Mouse (Mus musculus) forebrain, embryonic 16.5 days (tissue): ENCODE measurements at regions not wholly inside any gene's neighbourhood (a gene's known extent, or its start where the extent isn't known, plus 50 kb on each side); places are given as distances from the start of the nearest gene placed in this dataset.

Source experiments
- ATAC-seq: fragments of 200-750 bp; cut with Nextera tagmentation; 2 replicates; pipeline ENCODE4 v1.8.0; 2017; ENCODE audit warnings: mild to moderate bottlenecking, moderate library complexity
- H3K27ac ChIP-seq: fragments of 300-500 bp; sonication (generic); 2 replicates; pipeline ENCODE4 v1.5.1; 2014; ENCODE audit warnings: low read length, control low read depth
- H3K27me3 ChIP-seq: fragments of 300-500 bp; sonication (generic); replicated peaks from 2 replicates; pipeline ENCODE4 v1.6.1; 2014; ENCODE audit warnings: low read length; ENCODE audit not compliant: control insufficient read depth, insufficient read depth
- H3K36me3 ChIP-seq: fragments of 300-500 bp; sonication (generic); 2 replicates; pipeline ENCODE4 v1.6.1; 2014; ENCODE audit not compliant: control insufficient read depth, insufficient read depth
- H3K4me1 ChIP-seq: fragments of 300-500 bp; sonication (generic); replicated peaks from 2 replicates; pipeline ENCODE4 v1.6.1; 2014; ENCODE audit warnings: low read length; ENCODE audit not compliant: control insufficient read depth, insufficient read depth
- H3K4me2 ChIP-seq: fragments of 300-500 bp; sonication (generic); 2 replicates; pipeline ENCODE4 v1.6.1; 2014; ENCODE audit warnings: mild to moderate bottlenecking, low read length, control low read depth
- H3K4me3 ChIP-seq: fragments of 300-500 bp; sonication (generic); replicated peaks from 2 replicates; pipeline ENCODE4 v1.5.1; 2014; ENCODE audit warnings: mild to moderate bottlenecking, low read length, control low read depth
- H3K9ac ChIP-seq: fragments of 300-500 bp; sonication (generic); replicated peaks from 2 replicates; pipeline ENCODE4 v1.6.1; 2014; ENCODE audit warnings: low read depth, low read length, control low read depth
- H3K9me3 ChIP-seq: fragments of 300-500 bp; sonication (generic); 2 replicates; pipeline ENCODE4 v1.6.1; 2016; ENCODE audit warnings: low read length; ENCODE audit not compliant: control insufficient read depth
- WGBS: fragments of 180-500 bp; shearing (Covaris S2); extraction: QIAGEN DNeasy Blood & Tissue Kit; methylation state at CpG from one replicate; pipeline ENCODE4 v1.1.7; 2014; 5-methylcytosine and 5-hydroxymethylcytosine counted together

- H3K4me1 ChIP-seq: no peaks in the 10 kb centered on the region
- H3K4me2 ChIP-seq: no peak overlapping the region
- no peaks in the 10 kb centered on the region for H3K36me3 ChIP-seq
- no peak overlapping the region for H3K4me3 ChIP-seq
- no peak for ATAC-seq
- no peak overlapping the region for H3K9ac ChIP-seq
- H3K27me3 ChIP-seq: no peaks in the 10 kb centered on the region
- no peak overlapping the region for H3K27ac ChIP-seq
- H3K9me3 ChIP-seq: no peaks in the 10 kb centered on the region
Observed at GRCm38 (mm10) chr1:92386752-92387151, 86.9 kb downstream of the Ndufa10 start.

GRCm38 (mm10) chr1:92384945-92385344 is 88.7 kb downstream of the Ndufa10 start:
- no peak overlapping the region for H3K9ac ChIP-seq
- H3K27me3 ChIP-seq: no peaks in the 10 kb centered on the region
- H3K4me2 ChIP-seq: no peak overlapping the region
- no peak overlapping the region for H3K27ac ChIP-seq
- no peak for ATAC-seq
- no peaks in the 10 kb centered on the region for H3K36me3 ChIP-seq
- no peaks in the 10 kb centered on the region for H3K4me1 ChIP-seq
- no peak overlapping the region for H3K4me3 ChIP-seq
- H3K9me3 ChIP-seq: no peaks in the 10 kb centered on the region

- Histone ChIP-seq H3K4me3 (no peak overlapping the region), H3K9me3 (no peaks in the 10 kb centered on the region), H3K27ac (no peak overlapping the region), H3K4me1 (peaks cover 5% of the 10 kb centered on the region), H3K4me2 (no peak overlapping the region), H3K36me3 (no peaks in the 10 kb centered on the region), H3K9ac (no peak overlapping the region), H3K27me3 (no peaks in the 10 kb centered on the region)
- ATAC-seq: no peak
- WGBS: 78% methylated on average over 4 of the region's 4 CpGs
Observed at GRCm38 (mm10) chr1:92383749-92384148, 89.9 kb downstream of the Ndufa10 start.

- no peak overlapping the region for H3K9ac ChIP-seq
- H3K4me3 ChIP-seq: no peak overlapping the region
- ATAC-seq: no peak
- no peaks in the 10 kb centered on the region for H3K36me3 ChIP-seq
- no peak overlapping the region for H3K27ac ChIP-seq
- no peaks in the 10 kb centered on the region for H3K27me3 ChIP-seq
- H3K4me2 ChIP-seq: no peak overlapping the region
- no peaks in the 10 kb centered on the region for H3K9me3 ChIP-seq
- WGBS: 69% methylated on average over 3 of the region's 3 CpGs
- peaks cover 5% of the 10 kb centered on the region for H3K4me1 ChIP-seq
Observed at GRCm38 (mm10) chr1:92379510-92379886, 94.2 kb downstream of the Ndufa10 start.

GRCm38 (mm10) chr1:92378741-92379509 is 94.7 kb downstream of the Ndufa10 start:
- Histone ChIP-seq H3K4me1 (peaks cover 5% of the 10 kb centered on the region), H3K27me3 (no peaks in the 10 kb centered on the region), H3K27ac (no peak overlapping the region), H3K9me3 (no peaks in the 10 kb centered on the region), H3K9ac (no peak overlapping the region), H3K36me3 (no peaks in the 10 kb centered on the region), H3K4me3 (no peak overlapping the region), H3K4me2 (no peak overlapping the region)
- 52% methylated on average over 8 of the region's 8 CpGs for WGBS
- peak; percentile 47; the same call in 1 of the 2 replicates for ATAC-seq

GRCm38 (mm10) chr1:92376456-92376855 is 97.2 kb downstream of the Ndufa10 start:
- H3K9ac ChIP-seq: no peak overlapping the region
- H3K9me3 ChIP-seq: no peaks in the 10 kb centered on the region
- 90% methylated on average over 4 of the region's 4 CpGs for WGBS

GRCm38 (mm10) chr1:92372222-92372990 is 101.3 kb downstream of the Ndufa10 start:
- 92% methylated on average over 5 of the region's 5 CpGs for WGBS
- H3K9me3 ChIP-seq: no peaks in the 10 kb centered on the region
- no peak overlapping the region for H3K4me3 ChIP-seq
- H3K4me1 ChIP-seq: peaks cover 18% of the 10 kb centered on the region
- no peak overlapping the region for H3K9ac ChIP-seq
- peak; percentile 13; the same call in 1 of the 2 replicates for ATAC-seq
- peak overlapping the region; percentile 73 for H3K27ac ChIP-seq
- no peaks in the 10 kb centered on the region for H3K36me3 ChIP-seq
- H3K27me3 ChIP-seq: no peaks in the 10 kb centered on the region
- H3K4me2 ChIP-seq: peak overlapping the region; percentile 23; the same call in 1 of the 2 replicates

More at GRCm38 (mm10) chr1:92376456-92376855, 97.2 kb downstream of the Ndufa10 start:
- Histone ChIP-seq H3K27me3 (no peaks in the 10 kb centered on the region), H3K4me2 (no peak overlapping the region), H3K27ac (no peak overlapping the region), H3K4me1 (peaks cover 16% of the 10 kb centered on the region), H3K4me3 (no peak overlapping the region), H3K36me3 (no peaks in the 10 kb centered on the region)
- no peak for ATAC-seq

GRCm38 (mm10) chr1:92371357-92371981 is 102.2 kb downstream of the Ndufa10 start:
- ATAC-seq: peak; percentile 85
- no peaks in the 10 kb centered on the region for H3K27me3 ChIP-seq
- 46% methylated on average over 11 of the region's 11 CpGs for WGBS
- no peaks in the 10 kb centered on the region for H3K36me3 ChIP-seq
- H3K9me3 ChIP-seq: no peaks in the 10 kb centered on the region
- peaks cover 18% of the 10 kb centered on the region for H3K4me1 ChIP-seq
- H3K4me3 ChIP-seq: no peak overlapping the region
- H3K4me2 ChIP-seq: peak overlapping the region; percentile 23
- H3K27ac ChIP-seq: peak overlapping the region; percentile 73
- 0 out of 2 replicates have a peak overlapping the region, but pooled peaks have one; percentile 7 for H3K9ac ChIP-seq

GRCm38 (mm10) chr1:92370842-92371241 is 102.8 kb downstream of the Ndufa10 start:
- Histone ChIP-seq H3K4me3 (no peak overlapping the region), H3K4me2 (no peak overlapping the region), H3K27me3 (no peaks in the 10 kb centered on the region), H3K27ac (peak overlapping the region; percentile 64), H3K36me3 (no peaks in the 10 kb centered on the region), H3K9ac (no peak overlapping the region), H3K9me3 (no peaks in the 10 kb centered on the region), H3K4me1 (peaks cover 18% of the 10 kb centered on the region)
- ATAC-seq: no peak; the same call in 1 of the 2 replicates
- WGBS: 90% methylated on average over 4 of the region's 4 CpGs
